Mouse (Mus musculus) liver, postnatal 0 days (tissue): ENCODE data around the gene Slc44a5.

ENCODE experiments used
- CTCF ChIP-seq: sonication (generic); IDR thresholded peaks from 2 replicates; pipeline ENCODE4 v1.5.1; 2016; ENCODE audit warnings: antibody characterized with exemption, low read depth
- EP300 ChIP-seq: IDR thresholded peaks from 2 replicates; pipeline ENCODE4 v1.6.1; 2016; ENCODE audit warnings: antibody characterized with exemption, low read depth, mild to moderate bottlenecking

GRCm38 (mm10) chr3:154201796-154202195 is 228.6 kb downstream of the Slc44a5 start:
- no peak for TF ChIP-seq EP300
- no peak for TF ChIP-seq CTCF
